Mouse (Mus musculus): ENCODE measurements around the gene Nkx1-2.

- no peak for TF ChIP-seq CTCF (IDR thresholded peaks at IDR 0.05; ENCODE audit: borderline replicate concordance, insufficient read depth, low read length)
- TF ChIP-seq POLR2A (IDR thresholded peaks at IDR 0.05; ENCODE audit: low read depth, low read length), result no peak
Observed at GRCm38 (mm10) chr7:132619549-132619948, 20.1 kb upstream of the Nkx1-2 start.
